Mouse (Mus musculus) hindbrain, postnatal 0 days (tissue): ENCODE measurements around the gene Invs. TPM values are rescaled to one million over a fixed set of nuclear protein-coding genes. Genes with fewer than 3 reads are reported as not detected.

ENCODE experiments used
- ATAC-seq: fragments of 200-750 bp; cut with Nextera tagmentation; 2 replicates; pipeline ENCODE4 v1.8.0; 2017; ENCODE audit warnings: mild to moderate bottlenecking, moderate TSS enrichment, moderate library complexity
- DNase-seq: peaks from one replicate; pipeline ENCODE4 v3.0.0-alpha.2; 2015; ENCODE audit warnings: low spot score
- H3K27ac ChIP-seq: fragments of 300-500 bp; sonication (generic); 2 replicates; pipeline ENCODE4 v1.5.1; 2014; ENCODE audit warnings: mild to moderate bottlenecking
- H3K27me3 ChIP-seq: fragments of 300-500 bp; sonication (generic); 2 replicates; pipeline ENCODE4 v1.6.1; 2014; ENCODE audit warnings: low read length, mixed read lengths; ENCODE audit not compliant: insufficient read depth
- H3K36me3 ChIP-seq: fragments of 300-500 bp; sonication (generic); 2 replicates; pipeline ENCODE4 v1.6.1; 2014; ENCODE audit warnings: low read length, mixed read lengths; ENCODE audit not compliant: insufficient read depth
- H3K4me1 ChIP-seq: fragments of 300-500 bp; sonication (generic); 2 replicates; pipeline ENCODE4 v1.6.1; 2014; ENCODE audit warnings: antibody characterized with exemption, low read length, mixed read lengths; ENCODE audit not compliant: insufficient read depth
- H3K4me2 ChIP-seq: fragments of 300-500 bp; sonication (generic); 2 replicates; pipeline ENCODE4 v1.6.1; 2014; ENCODE audit warnings: low read depth, mild to moderate bottlenecking, low read length, moderate library complexity, mixed read lengths
- H3K4me3 ChIP-seq: fragments of 300-500 bp; sonication (generic); 2 replicates; pipeline ENCODE4 v1.5.1; 2014; ENCODE audit warnings: low read length
- H3K9ac ChIP-seq: fragments of 300-500 bp; sonication (generic); replicated peaks from 2 replicates; pipeline ENCODE4 v1.6.1; 2014; ENCODE audit warnings: mild to moderate bottlenecking, low read length, moderate library complexity, mixed read lengths
- H3K9me3 ChIP-seq: fragments of 300-500 bp; sonication (generic); 2 replicates; pipeline ENCODE4 v1.6.1; 2016; ENCODE audit warnings: low read length, mixed read lengths
- CTCF ChIP-seq: IDR thresholded peaks from 2 replicates; pipeline ENCODE4 v1.5.1; 2016; ENCODE audit warnings: antibody characterized with exemption, control low read depth, low read depth
- WGBS: fragments of 180-500 bp; shearing (Covaris S2); extraction: QIAGEN DNeasy Blood & Tissue Kit; methylation state at CpG from one replicate; pipeline ENCODE4 v1.1.7; 2014; 5-methylcytosine and 5-hydroxymethylcytosine counted together
- polyA plus RNA-seq: library from polyadenylated mRNA; unstranded; fragments of >200 nt; fragmentation: Nextera tagmentation; extraction: Ambion mirVana; gene quantifications from 2 replicates; pipeline ENCODE4 v1.2.1, GENCODE M21; 2015
- total RNA-seq: library from RNA; depleted of rRNA; stranded (reverse); fragments of >200 nt; gene quantifications from 2 replicates; pipeline ENCODE4 v1.2.3, GENCODE M21; 2014

Gene Invs
- total and polyA plus RNA-seq, 2 experiments from 2014 or later: 2.9 to 10.9 TPM

GRCm38 (mm10) chr4:48322095-48322494 lies 42.5 kb downstream of the Invs start:
- no peaks in the 10 kb centered on the region for H3K27me3 ChIP-seq
- 55% methylated on average over 1 of the region's 1 CpGs for WGBS
- no peak for TF ChIP-seq CTCF
- no peaks in the 10 kb centered on the region for H3K4me1 ChIP-seq
- H3K27ac ChIP-seq: no peak overlapping the region
- H3K9ac ChIP-seq: no peak overlapping the region
- DNase-seq (no peak), ATAC-seq (no peak)
- no peak overlapping the region for H3K4me2 ChIP-seq
- H3K9me3 ChIP-seq: no peaks in the 10 kb centered on the region
- H3K36me3 ChIP-seq: no peaks in the 10 kb centered on the region
- no peak overlapping the region for H3K4me3 ChIP-seq

GRCm38 (mm10) chr4:48327192-48327591 lies 47.6 kb downstream of the Invs start:
- no peak for ATAC-seq
- H3K4me3 ChIP-seq: no peak overlapping the region
- TF ChIP-seq CTCF: no peak
- H3K27ac ChIP-seq: no peak overlapping the region
- no peaks in the 10 kb centered on the region for H3K36me3 ChIP-seq
- no peak overlapping the region for H3K9ac ChIP-seq
- no peaks in the 10 kb centered on the region for H3K27me3 ChIP-seq
- no peaks in the 10 kb centered on the region for H3K4me1 ChIP-seq
- no peak overlapping the region for H3K4me2 ChIP-seq
- DNase-seq: no peak
- H3K9me3 ChIP-seq: no peaks in the 10 kb centered on the region

- WGBS: 64% methylated on average over 2 of the region's 2 CpGs
- no peak for ATAC-seq
- no peak for TF ChIP-seq CTCF
Observed at GRCm38 (mm10) chr4:48328042-48328441, 48.5 kb downstream of the Invs start.

GRCm38 (mm10) chr4:48332453-48333051 lies 53.0 kb downstream of the Invs start:
- no peaks in the 10 kb centered on the region for H3K36me3 ChIP-seq
- ATAC-seq: no peak
- 87% methylated on average over 6 of the region's 6 CpGs for WGBS

More at GRCm38 (mm10) chr4:48328042-48328441, 48.5 kb downstream of the Invs start:
- no peak for DNase-seq
- H3K27me3 ChIP-seq: no peaks in the 10 kb centered on the region
- no peaks in the 10 kb centered on the region for H3K4me1 ChIP-seq
- no peaks in the 10 kb centered on the region for H3K9me3 ChIP-seq
- no peak overlapping the region for H3K9ac ChIP-seq
- no peak overlapping the region for H3K4me3 ChIP-seq
- H3K4me2 ChIP-seq: no peak overlapping the region
- no peak overlapping the region for H3K27ac ChIP-seq
- no peaks in the 10 kb centered on the region for H3K36me3 ChIP-seq

GRCm38 (mm10) chr4:48334927-48335763 lies 55.6 kb downstream of the Invs start:
- peak; percentile 60 for TF ChIP-seq CTCF
- peak; percentile 36 for DNase-seq
- Histone ChIP-seq H3K27me3 (no peaks in the 10 kb centered on the region), H3K36me3 (no peaks in the 10 kb centered on the region), H3K27ac (no peak overlapping the region), H3K9ac (no peak overlapping the region), H3K9me3 (no peaks in the 10 kb centered on the region), H3K4me3 (no peak overlapping the region), H3K4me1 (no peaks in the 10 kb centered on the region), H3K4me2 (no peak overlapping the region)
- ATAC-seq: no peak
- 25% methylated on average over 7 of the region's 7 CpGs for WGBS

More at GRCm38 (mm10) chr4:48332453-48333051, 53.0 kb downstream of the Invs start:
- Histone ChIP-seq H3K4me3 (no peak overlapping the region), H3K4me2 (no peak overlapping the region), H3K27ac (no peak overlapping the region), H3K9ac (no peak overlapping the region), H3K4me1 (no peaks in the 10 kb centered on the region), H3K9me3 (no peaks in the 10 kb centered on the region), H3K27me3 (no peaks in the 10 kb centered on the region)
- DNase-seq: no peak
- TF ChIP-seq CTCF: no peak

GRCm38 (mm10) chr4:48342705-48343104 lies 63.1 kb downstream of the Invs start:
- DNase-seq (no peak), ATAC-seq (no peak)
- TF ChIP-seq CTCF: no peak
- H3K4me1 ChIP-seq: no peaks in the 10 kb centered on the region
- H3K4me2 ChIP-seq: no peak overlapping the region
- no peak overlapping the region for H3K9ac ChIP-seq
- no peaks in the 10 kb centered on the region for H3K36me3 ChIP-seq
- no peaks in the 10 kb centered on the region for H3K27me3 ChIP-seq
- no peak overlapping the region for H3K27ac ChIP-seq
- no peak overlapping the region for H3K4me3 ChIP-seq
- H3K9me3 ChIP-seq: no peaks in the 10 kb centered on the region
- WGBS: 81% methylated on average over 4 of the region's 4 CpGs

DNA sequence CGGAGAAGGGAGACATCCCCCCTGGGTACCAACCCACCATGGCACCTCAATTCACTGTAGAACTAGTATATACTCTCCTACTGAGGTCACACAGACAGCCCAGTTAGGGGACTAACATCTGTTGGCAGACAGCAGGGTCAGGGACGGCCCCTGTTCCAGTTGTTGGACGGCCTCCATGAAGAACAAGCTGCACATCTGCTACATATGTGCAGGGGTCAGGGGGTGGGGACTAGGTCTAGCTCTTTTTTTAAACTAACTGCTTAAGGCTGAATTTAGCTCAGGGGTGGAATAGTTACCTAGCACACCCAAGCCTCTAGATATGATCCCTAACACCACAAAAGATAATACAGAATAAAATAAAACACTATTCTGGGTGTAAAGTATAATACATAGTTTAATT lies 82.8 kb downstream of the Invs start:
- no peak overlapping the region for H3K9ac ChIP-seq
- 79% methylated on average over 3 of the region's 3 CpGs for WGBS
- no peaks in the 10 kb centered on the region for H3K27me3 ChIP-seq
- no peaks in the 10 kb centered on the region for H3K36me3 ChIP-seq
- ATAC-seq (no peak), DNase-seq (no peak)
- H3K27ac ChIP-seq: no peak overlapping the region
- no peak overlapping the region for H3K4me2 ChIP-seq
- no peak for TF ChIP-seq CTCF
- no peaks in the 10 kb centered on the region for H3K9me3 ChIP-seq
- H3K4me1 ChIP-seq: no peaks in the 10 kb centered on the region
- H3K4me3 ChIP-seq: no peak overlapping the region
